Mouse (Mus musculus): ENCODE data around the gene Icam2. TPM values are rescaled to one million over a fixed set of nuclear protein-coding genes. Genes with fewer than 3 reads are reported as not detected.
"Not testable (repeated sequence)": the region's sequence is repeated elsewhere in the genome, so short reads cannot be mapped to it uniquely, and the experiment has no call there.

Gene Icam2
- polyA plus RNA-seq, 1 experiment: 0.14 TPM

- H3K9me3 ChIP-seq (ENCODE audit: control insufficient read depth, low read length): no peaks in the 10 kb centered on the region
- H3K4me3 ChIP-seq (replicated peaks): no peak overlapping the region
- H3K27me3 ChIP-seq (ENCODE audit: control insufficient read depth): no peaks in the 10 kb centered on the region
- H3K36me3 ChIP-seq (ENCODE audit: control insufficient read depth): peaks cover 82% of the 10 kb centered on the region
- TF ChIP-seq GATA1 (IDR thresholded peaks at IDR 0.05; ENCODE audit: low read length) (no peak), TAL1 (IDR thresholded peaks at IDR 0.05; ENCODE audit: low read length) (no peak)
- H3K4me1 ChIP-seq (ENCODE audit: control insufficient read depth): peaks cover 28% of the 10 kb centered on the region
Measured at GRCm38 (mm10) chr11:106397656-106398055, 9.8 kb upstream of the Icam2 start.

GRCm38 (mm10) chr11:106394055-106394454 is 6.2 kb upstream of the Icam2 start:
- H3K27me3 ChIP-seq (ENCODE audit: control insufficient read depth); H3K4me3 ChIP-seq (replicated peaks); H3K9me3 ChIP-seq (ENCODE audit: control insufficient read depth, low read length): not testable (repeated sequence)
- H3K4me1 ChIP-seq (ENCODE audit: control insufficient read depth): peaks cover 40% of the 10 kb centered on the region
- peaks cover 49% of the 10 kb centered on the region for H3K36me3 ChIP-seq (ENCODE audit: control insufficient read depth)

- Histone ChIP-seq H3K36me3 (ENCODE audit: control insufficient read depth) (peaks cover 41% of the 10 kb centered on the region), H3K27me3 (ENCODE audit: control insufficient read depth) (no peaks in the 10 kb centered on the region), H3K9me3 (ENCODE audit: control insufficient read depth, low read length) (no peaks in the 10 kb centered on the region), H3K4me1 (ENCODE audit: control insufficient read depth) (peaks cover 41% of the 10 kb centered on the region), H3K4me3 (replicated peaks) (no peak overlapping the region)
- TF ChIP-seq TAL1 (IDR thresholded peaks at IDR 0.05; ENCODE audit: low read length) (no peak), GATA1 (IDR thresholded peaks at IDR 0.05; ENCODE audit: low read length) (no peak)
Measured at GRCm38 (mm10) chr11:106393331-106393616, 5.4 kb upstream of the Icam2 start.

GRCm38 (mm10) chr11:106392597-106393330 is 4.9 kb upstream of the Icam2 start:
- Histone ChIP-seq H3K9me3 (ENCODE audit: control insufficient read depth, low read length) (no peaks in the 10 kb centered on the region), H3K4me3 (replicated peaks) (peak overlapping the region; percentile 8), H3K36me3 (ENCODE audit: control insufficient read depth) (peaks cover 36% of the 10 kb centered on the region), H3K27me3 (ENCODE audit: control insufficient read depth) (no peaks in the 10 kb centered on the region), H3K4me1 (ENCODE audit: control insufficient read depth) (peaks cover 45% of the 10 kb centered on the region)
- no peak for TF ChIP-seq GATA1 (IDR thresholded peaks at IDR 0.05; ENCODE audit: low read length)
- TF ChIP-seq TAL1 (IDR thresholded peaks at IDR 0.05; ENCODE audit: low read length): no peak

GRCm38 (mm10) chr11:106391546-106392188 is 3.8 kb upstream of the Icam2 start:
- no peaks in the 10 kb centered on the region for H3K27me3 ChIP-seq (ENCODE audit: control insufficient read depth)
- TF ChIP-seq GATA1 (IDR thresholded peaks at IDR 0.05; ENCODE audit: low read length) (no peak), TAL1 (IDR thresholded peaks at IDR 0.05; ENCODE audit: low read length) (no peak)
- peaks cover 27% of the 10 kb centered on the region for H3K36me3 ChIP-seq (ENCODE audit: control insufficient read depth)
- peaks cover 47% of the 10 kb centered on the region for H3K4me1 ChIP-seq (ENCODE audit: control insufficient read depth)
- H3K9me3 ChIP-seq (ENCODE audit: control insufficient read depth, low read length): no peaks in the 10 kb centered on the region
- no peak overlapping the region for H3K4me3 ChIP-seq (replicated peaks)

GRCm38 (mm10) chr11:106390757-106391156 is 2.9 kb upstream of the Icam2 start:
- H3K27me3 ChIP-seq (ENCODE audit: control insufficient read depth): no peaks in the 10 kb centered on the region
- peaks cover 53% of the 10 kb centered on the region for H3K4me1 ChIP-seq (ENCODE audit: control insufficient read depth)
- H3K4me3 ChIP-seq (replicated peaks): no peak overlapping the region
- H3K9me3 ChIP-seq (ENCODE audit: control insufficient read depth, low read length): no peaks in the 10 kb centered on the region
- peaks cover 20% of the 10 kb centered on the region for H3K36me3 ChIP-seq (ENCODE audit: control insufficient read depth)
- TF ChIP-seq GATA1 (IDR thresholded peaks at IDR 0.05; ENCODE audit: low read length): no peak
- TF ChIP-seq TAL1 (IDR thresholded peaks at IDR 0.05; ENCODE audit: low read length): no peak

GRCm38 (mm10) chr11:106389611-106390010 is 1.7 kb upstream of the Icam2 start:
- Histone ChIP-seq H3K27me3 (ENCODE audit: control insufficient read depth) (no peaks in the 10 kb centered on the region), H3K4me1 (ENCODE audit: control insufficient read depth) (peaks cover 48% of the 10 kb centered on the region), H3K9me3 (ENCODE audit: control insufficient read depth, low read length) (no peaks in the 10 kb centered on the region), H3K36me3 (ENCODE audit: control insufficient read depth) (peaks cover 14% of the 10 kb centered on the region), H3K4me3 (replicated peaks) (no peak overlapping the region)
- TF ChIP-seq TAL1 (IDR thresholded peaks at IDR 0.05; ENCODE audit: low read length): no peak
- TF ChIP-seq GATA1 (IDR thresholded peaks at IDR 0.05; ENCODE audit: low read length): no peak

- TF ChIP-seq TAL1 (IDR thresholded peaks at IDR 0.05; ENCODE audit: low read length): no peak
- TF ChIP-seq GATA1 (IDR thresholded peaks at IDR 0.05; ENCODE audit: low read length): no peak
- H3K4me3 ChIP-seq (replicated peaks): no peak overlapping the region
- no peaks in the 10 kb centered on the region for H3K27me3 ChIP-seq (ENCODE audit: control insufficient read depth)
- H3K9me3 ChIP-seq (ENCODE audit: control insufficient read depth, low read length): no peaks in the 10 kb centered on the region
- H3K4me1 ChIP-seq (ENCODE audit: control insufficient read depth): peaks cover 37% of the 10 kb centered on the region
- no peaks in the 10 kb centered on the region for H3K36me3 ChIP-seq (ENCODE audit: control insufficient read depth)
Measured at GRCm38 (mm10) chr11:106387020-106387419, 855 bp downstream of the Icam2 start.

- peaks cover 38% of the 10 kb centered on the region for H3K4me1 ChIP-seq (ENCODE audit: control insufficient read depth)
- no peaks in the 10 kb centered on the region for H3K9me3 ChIP-seq (ENCODE audit: control insufficient read depth, low read length)
- TF ChIP-seq GATA1 (IDR thresholded peaks at IDR 0.05; ENCODE audit: low read length) (no peak), TAL1 (IDR thresholded peaks at IDR 0.05; ENCODE audit: low read length) (no peak)
- H3K27me3 ChIP-seq (ENCODE audit: control insufficient read depth): no peaks in the 10 kb centered on the region
- H3K4me3 ChIP-seq (replicated peaks): no peak overlapping the region
- no peaks in the 10 kb centered on the region for H3K36me3 ChIP-seq (ENCODE audit: control insufficient read depth)
Measured at GRCm38 (mm10) chr11:106386409-106386808, 1.5 kb downstream of the Icam2 start.
